Mouse (Mus musculus): ENCODE results near the gene Trappc2l.

GRCm38 (mm10) chr8:122658807-122659160, 47.3 kb downstream of the Trappc2l start:
- TF ChIP-seq CTCF (conservative IDR thresholded peaks at IDR 0.05; ENCODE audit: insufficient read depth, insufficient read length, low read depth, low read length) (no peak), POLR2A (IDR thresholded peaks at IDR 0.05; ENCODE audit: low read depth, low read length) (no peak)
